Comparison of ENCODE assay signal across 33 mouse cellular contexts in the genomic region with DNA sequence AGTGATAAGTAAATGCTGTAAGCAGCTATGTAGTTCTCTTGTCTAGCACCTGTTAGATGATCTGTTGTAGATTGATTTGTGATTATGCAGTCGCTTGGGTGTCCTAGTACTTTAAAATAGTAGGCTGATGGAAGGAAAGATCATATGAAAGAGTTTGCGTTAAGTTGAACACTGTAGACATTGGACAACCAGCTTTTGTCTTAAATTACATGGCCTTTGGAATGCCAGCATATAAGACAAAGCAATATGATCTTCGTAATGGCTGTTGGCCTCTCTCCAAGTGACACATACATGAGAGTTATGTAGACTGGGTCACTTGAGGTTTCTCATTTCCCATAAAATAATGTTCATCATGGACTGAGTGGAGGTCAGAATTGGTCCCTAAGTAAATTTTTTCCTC.
DNase-seq lines count a peak whose midpoint lies in the region; ATAC-seq and TF ChIP-seq lines count a peak whose summit lies in the region.
"Had no signal": no experiment of that assay in that cellular context is flagged by ENCODE, and none has a peak within 500 bp of the region (broad histone marks: within the 10 kb centered on the region; RNA-seq: fewer than 3 reads in every experiment).

No protein-coding gene starts in this region.

- no peak for TF ChIP-seq CTCF in lung, embryonic 14.5 days (IDR thresholded peaks at IDR 0.05; ENCODE audit: low read depth)
- TF ChIP-seq CTCF in embryonic fibroblast, embryonic 13.5 days (IDR thresholded peaks at IDR 0.05; ENCODE audit: borderline replicate concordance, insufficient read depth, low read length): no peak

- H3K4me1 ChIP-seq in embryonic facial prominence, embryonic 11.5 days (ENCODE audit: control insufficient read depth, insufficient read depth, low read length): no peaks in the 10 kb centered on the region
- H3K4me1 ChIP-seq in embryonic facial prominence, embryonic 10.5 days: peaks cover 9% of the 10 kb centered on the region
- no peaks in the 10 kb centered on the region for H3K4me1 ChIP-seq in lung, embryonic 14.5 days (ENCODE audit: insufficient read depth)
- peaks cover 2% of the 10 kb centered on the region; the same call in 1 of the 2 replicates for H3K4me1 ChIP-seq in embryonic fibroblast, embryonic 13.5 days (ENCODE audit: control insufficient read depth, insufficient read depth, low read length)
- H3K4me1 ChIP-seq: forebrain, embryonic 15.5 days; hindbrain, embryonic 10.5 days; hindbrain, embryonic 15.5 days; limb, embryonic 12.5 days; liver, embryonic 12.5 days; midbrain, embryonic 15.5 days; neural tube, embryonic 12.5 days had no signal

- no peaks in the 10 kb centered on the region for H3K27me3 ChIP-seq in embryonic facial prominence, embryonic 11.5 days (ENCODE audit: control insufficient read depth, insufficient read depth, low read length)
- H3K27me3 ChIP-seq in embryonic facial prominence, embryonic 10.5 days (replicated peaks; ENCODE audit: low read depth, poor library complexity, severe bottlenecking): no peaks in the 10 kb centered on the region
- no peaks in the 10 kb centered on the region for H3K27me3 ChIP-seq in lung, embryonic 14.5 days (ENCODE audit: insufficient read depth, low read length)
- H3K27me3 ChIP-seq: forebrain, embryonic 15.5 days; hindbrain, embryonic 15.5 days; limb, embryonic 12.5 days; liver, embryonic 12.5 days; midbrain, embryonic 15.5 days; neural tube, embryonic 12.5 days had no signal

- ATAC-seq in embryonic facial prominence, embryonic 11.5 days (replicated peaks; ENCODE audit: insufficient number of reproducible peaks, low FRiP score, low TSS enrichment, low read depth): 0 out of 2 replicates have a peak, but pooled peaks have one; percentile 23
- no peak for ATAC-seq in lung, embryonic 14.5 days (ENCODE audit: insufficient read depth)
- ATAC-seq: activated CD4-positive, CD25-positive, alpha-beta regulatory T cell, adult 4 months; CD4-positive, CD25-positive, alpha-beta regulatory T cell, adult 4 months; forebrain, embryonic 15.5 days; liver, embryonic 12.5 days; liver, postnatal 0 days; lung, postnatal 0 days; midbrain, embryonic 15.5 days had no signal

- no peak for DNase-seq in embryonic facial prominence, embryonic 11.5 days (ENCODE audit: low spot score)
- DNase-seq in embryonic facial prominence, embryonic 10.5 days (ENCODE audit: low spot score): no peak
- peak; percentile 28 for DNase-seq in lung, embryonic 14.5 days
- DNase-seq in lung, postnatal 14 days: no peak
- peak; percentile 50 for DNase-seq in mesoderm, embryonic 11.5 days (ENCODE audit: low read depth, low spot score)
- no peak for DNase-seq in neural tube, embryonic 10.5 days (ENCODE audit: extremely low spot score, low spot score)
- no peak for DNase-seq in heart, adult 9 months (ENCODE audit: low spot score in 2 of 2)
- DNase-seq: adrenal gland, adult 2 months; adrenal gland, postnatal 36 days; cerebellum, adult 18-20 months; cerebellum, postnatal 10 days; gastrocnemius, adult 2 months; heart, postnatal 14 days; kidney, adult 2 months; kidney, postnatal 14 days; layer of hippocampus, postnatal 36 days; liver, postnatal 0 days; right cerebral cortex, adult 18-20 months; spleen, adult 18-20 months; thymus, postnatal 14 days had no signal

- 63% methylated on average over 3 of the region's 3 CpGs for WGBS in embryonic facial prominence, embryonic 11.5 days
- 87% methylated on average over 3 of the region's 3 CpGs for WGBS in embryonic facial prominence, embryonic 10.5 days
- 60% methylated on average over 3 of the region's 3 CpGs for WGBS in lung, embryonic 14.5 days

- no peak overlapping the region for H3K9ac ChIP-seq in embryonic facial prominence, embryonic 11.5 days (replicated peaks; ENCODE audit: low read length)
- no peak overlapping the region for H3K9ac ChIP-seq in lung, embryonic 14.5 days
- H3K9ac ChIP-seq: forebrain, embryonic 15.5 days; hindbrain, embryonic 15.5 days; limb, embryonic 12.5 days; liver, embryonic 12.5 days; liver, postnatal 0 days; midbrain, embryonic 15.5 days; neural tube, embryonic 12.5 days had no signal

- H3K36me3 ChIP-seq in embryonic facial prominence, embryonic 11.5 days (replicated peaks; ENCODE audit: control insufficient read depth, insufficient read depth, low read depth, low read length): no peaks in the 10 kb centered on the region
- no peaks in the 10 kb centered on the region for H3K36me3 ChIP-seq in embryonic facial prominence, embryonic 10.5 days (replicated peaks)
- H3K36me3 ChIP-seq in lung, embryonic 14.5 days (ENCODE audit: insufficient read depth): no peaks in the 10 kb centered on the region
- H3K36me3 ChIP-seq: forebrain, embryonic 10.5 days; forebrain, embryonic 15.5 days; hindbrain, embryonic 10.5 days; hindbrain, embryonic 15.5 days; limb, embryonic 12.5 days; liver, embryonic 12.5 days; midbrain, embryonic 15.5 days; neural tube, embryonic 12.5 days had no signal

- H3K27ac ChIP-seq in embryonic facial prominence, embryonic 11.5 days (replicated peaks; ENCODE audit: low read depth, low read length): no peak overlapping the region
- no peak overlapping the region for H3K27ac ChIP-seq in embryonic facial prominence, embryonic 10.5 days (replicated peaks)
- no peak overlapping the region for H3K27ac ChIP-seq in lung, embryonic 14.5 days (ENCODE audit: low read depth)
- H3K27ac ChIP-seq in embryonic fibroblast, embryonic 13.5 days (ENCODE audit: insufficient read depth, low read length): 0 out of 2 replicates have a peak overlapping the region, but pooled peaks have one; percentile 24
- H3K27ac ChIP-seq: forebrain, embryonic 10.5 days; forebrain, embryonic 15.5 days; gastrocnemius, adult 2 months; hindbrain, embryonic 10.5 days; hindbrain, embryonic 15.5 days; limb, embryonic 12.5 days; liver, embryonic 12.5 days; macrophage; midbrain, embryonic 15.5 days; neural tube, embryonic 12.5 days had no signal

- no peak overlapping the region for H3K4me2 ChIP-seq in embryonic facial prominence, embryonic 11.5 days (ENCODE audit: low read depth, low read length)
- no peak overlapping the region for H3K4me2 ChIP-seq in lung, embryonic 14.5 days
- H3K4me2 ChIP-seq: forebrain, embryonic 15.5 days; hindbrain, embryonic 15.5 days; limb, embryonic 12.5 days; liver, embryonic 12.5 days; midbrain, embryonic 15.5 days; neural tube, embryonic 12.5 days had no signal

- H3K9me3 ChIP-seq in embryonic facial prominence, embryonic 11.5 days (replicated peaks; ENCODE audit: control insufficient read depth, low read length): no peaks in the 10 kb centered on the region
- no peaks in the 10 kb centered on the region for H3K9me3 ChIP-seq in embryonic facial prominence, embryonic 10.5 days
- H3K9me3 ChIP-seq in lung, embryonic 14.5 days (ENCODE audit: low read depth, low read length): no peaks in the 10 kb centered on the region
- H3K9me3 ChIP-seq: forebrain, embryonic 10.5 days; forebrain, embryonic 15.5 days; hindbrain, embryonic 10.5 days; hindbrain, embryonic 15.5 days; limb, embryonic 12.5 days; liver, embryonic 12.5 days; midbrain, embryonic 15.5 days; neural tube, embryonic 12.5 days had no signal

- no peak for TF ChIP-seq POLR2A in embryonic fibroblast, embryonic 13.5 days (IDR thresholded peaks at IDR 0.05; ENCODE audit: low read depth, low read length)

- H3K4me3 ChIP-seq in embryonic facial prominence, embryonic 11.5 days (ENCODE audit: low read depth, low read length): no peak overlapping the region
- H3K4me3 ChIP-seq in embryonic facial prominence, embryonic 10.5 days: no peak overlapping the region
- H3K4me3 ChIP-seq in lung, embryonic 14.5 days (ENCODE audit: low read depth, low read length): no peak overlapping the region
- no peak overlapping the region for H3K4me3 ChIP-seq in embryonic fibroblast, embryonic 13.5 days (ENCODE audit: insufficient read depth, low read length)
- H3K4me3 ChIP-seq: forebrain, embryonic 10.5 days; forebrain, embryonic 15.5 days; gastrocnemius, adult 2 months; hindbrain, embryonic 10.5 days; hindbrain, embryonic 15.5 days; limb, embryonic 12.5 days; liver, embryonic 12.5 days; midbrain, embryonic 15.5 days; neural tube, embryonic 12.5 days had no signal

Comparison
In these comparisons a context has a peak if more than half of its experiments do, and no peak if none do; other contexts are left out.
1. DNase-seq: peak in lung, embryonic 14.5 days (single experiment) and mesoderm, embryonic 11.5 days (single experiment); none in embryonic facial prominence, embryonic 11.5 days (single experiment), embryonic facial prominence, embryonic 10.5 days (single experiment), lung, postnatal 14 days (single experiment), neural tube, embryonic 10.5 days (single experiment) and heart, adult 9 months (0 of 2).